Mouse (Mus musculus) neural tube, embryonic 10.5 days (tissue): ENCODE data around the gene Slc6a3.

Experiments used
- DNase-seq: peaks from one replicate; pipeline ENCODE4 v3.0.0-alpha.2; 2017; ENCODE audit warnings: low spot score; ENCODE audit errors: extremely low spot score

The Slc6a3 gene

GRCm38 (mm10) chr13:73577277-73577676, 40.7 kb downstream of the Slc6a3 start:
- no peak for DNase-seq

DNA sequence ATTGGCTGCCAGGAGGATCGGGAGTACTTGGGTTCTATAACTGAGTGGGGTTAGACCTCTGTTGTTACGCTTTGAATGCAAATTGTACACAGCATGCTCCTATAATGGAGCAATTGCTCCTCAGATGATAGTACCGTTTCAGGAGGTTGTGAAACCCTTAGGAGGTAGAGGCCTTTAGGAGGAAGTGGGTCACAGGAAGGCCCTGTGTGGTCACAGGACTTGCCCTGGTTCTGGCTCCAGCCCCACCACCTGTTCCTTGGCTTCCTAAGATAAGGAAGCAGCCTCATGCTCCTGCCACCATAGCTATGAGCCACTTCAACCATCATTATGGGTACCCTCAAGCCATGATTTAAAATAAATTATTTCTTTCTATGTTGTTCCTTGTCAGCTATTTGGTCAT, 54.9 kb downstream of the Slc6a3 start:
- no peak for DNase-seq

GRCm38 (mm10) chr13:73592546-73592945, 56.0 kb downstream of the Slc6a3 start:
- no peak for DNase-seq

DNA sequence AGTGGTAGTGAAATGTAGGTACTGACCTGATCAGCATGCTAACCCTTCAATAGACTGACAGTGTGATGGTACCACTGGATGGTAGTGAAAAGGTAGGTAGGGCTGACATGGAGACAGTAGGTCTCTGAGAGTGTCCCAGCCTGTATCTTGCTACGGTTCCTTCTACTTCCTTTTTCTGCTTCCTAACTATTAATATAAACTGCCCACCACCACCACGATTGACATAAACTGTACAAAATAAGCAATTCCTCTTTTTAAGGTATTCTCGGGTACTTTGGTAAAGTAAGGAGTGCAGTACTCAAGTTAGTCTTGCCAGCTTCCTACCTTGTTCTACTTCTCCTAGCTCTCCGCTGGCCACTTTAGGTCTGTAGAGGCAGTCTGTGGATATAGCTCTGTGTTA, 59.7 kb downstream of the Slc6a3 start:
- DNase-seq, result no peak

DNA sequence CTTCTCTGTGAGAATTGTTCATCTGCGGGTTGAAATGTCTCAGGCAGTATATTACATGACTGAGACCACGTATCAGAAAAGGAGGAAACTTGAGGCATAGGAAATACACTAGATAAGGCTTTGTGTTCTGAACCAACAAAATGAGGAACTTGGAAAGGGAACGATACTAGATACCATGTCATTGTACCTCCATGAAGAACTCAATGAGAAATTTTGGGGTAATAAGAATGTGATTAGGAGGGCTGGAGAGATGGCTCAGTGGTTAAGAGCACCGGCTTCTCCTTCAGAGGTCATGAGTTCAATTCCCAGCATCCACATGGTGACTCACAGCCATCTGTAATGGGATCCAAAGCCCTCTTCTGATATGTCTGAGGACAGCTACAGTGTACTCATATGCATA, 63.7 kb downstream of the Slc6a3 start:
- no peak for DNase-seq

DNA sequence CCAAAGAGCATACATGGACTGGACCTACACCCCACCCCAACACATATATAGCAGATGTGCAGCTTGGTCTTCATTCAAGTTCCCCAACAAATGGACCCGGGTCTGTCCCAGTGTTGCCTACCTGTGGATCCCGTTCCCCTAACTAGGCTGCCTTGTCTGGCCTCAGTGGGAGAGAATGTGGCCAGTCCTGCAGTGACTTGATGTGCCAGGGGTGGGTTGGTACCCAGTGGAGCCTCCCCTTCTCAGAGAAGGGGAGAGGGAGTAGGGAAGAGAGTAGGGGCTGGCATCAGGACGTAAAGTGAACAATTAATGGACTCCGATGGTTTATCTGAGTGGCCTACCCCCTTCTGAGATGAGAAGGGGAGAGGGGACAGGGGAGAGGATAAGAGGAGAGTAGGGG, 66.5 kb downstream of the Slc6a3 start:
- no peak for DNase-seq

GRCm38 (mm10) chr13:73603522-73604155, 67.1 kb downstream of the Slc6a3 start, which contains the start of gene Clptm1l:
Clptm1l (plus strand) TSS chr13:73604006.
- peak; percentile 96 for DNase-seq

GRCm38 (mm10) chr13:73604156-73604957, 67.8 kb downstream of the Slc6a3 start:
- DNase-seq, result no peak

DNA sequence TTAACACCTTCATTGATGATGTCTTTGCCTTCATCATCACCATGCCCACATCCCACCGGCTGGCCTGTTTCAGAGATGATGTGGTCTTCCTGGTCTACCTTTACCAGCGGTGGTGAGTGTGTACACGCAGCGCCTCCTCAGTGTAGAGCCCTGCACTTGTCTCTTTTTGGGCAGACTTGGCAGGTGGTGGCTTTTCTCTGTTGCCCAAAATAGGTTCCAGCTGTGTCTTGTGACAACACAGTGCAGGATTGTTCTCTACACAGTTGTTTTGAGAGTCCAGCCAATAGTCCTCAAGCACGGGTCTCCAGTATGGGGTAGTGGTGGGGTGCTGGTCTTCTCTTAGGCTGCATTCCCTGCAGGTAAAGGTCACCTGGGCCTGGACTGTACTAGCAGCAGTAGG, 81.9 kb downstream of the Slc6a3 start:
- no peak for DNase-seq

- no peak for DNase-seq
Measured at GRCm38 (mm10) chr13:73620637-73621036, 84.1 kb downstream of the Slc6a3 start.

DNA sequence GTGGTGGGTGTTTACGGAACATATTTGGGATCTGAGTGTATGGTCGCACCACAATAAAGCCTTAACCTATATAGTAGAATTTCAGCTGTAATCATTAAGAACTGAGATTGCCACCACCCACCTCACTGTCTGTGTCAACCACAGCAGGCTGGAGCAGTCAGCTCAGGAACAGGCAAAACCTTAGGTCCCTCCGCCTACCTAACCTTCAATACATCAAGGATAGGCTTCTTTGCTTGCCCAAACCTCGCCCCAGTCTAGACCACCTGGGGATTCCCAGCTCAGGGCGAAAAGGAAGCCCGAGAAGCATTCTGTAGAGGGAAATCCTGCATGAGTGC, 89.8 kb downstream of the Slc6a3 start:
- DNase-seq, result no peak

DNA sequence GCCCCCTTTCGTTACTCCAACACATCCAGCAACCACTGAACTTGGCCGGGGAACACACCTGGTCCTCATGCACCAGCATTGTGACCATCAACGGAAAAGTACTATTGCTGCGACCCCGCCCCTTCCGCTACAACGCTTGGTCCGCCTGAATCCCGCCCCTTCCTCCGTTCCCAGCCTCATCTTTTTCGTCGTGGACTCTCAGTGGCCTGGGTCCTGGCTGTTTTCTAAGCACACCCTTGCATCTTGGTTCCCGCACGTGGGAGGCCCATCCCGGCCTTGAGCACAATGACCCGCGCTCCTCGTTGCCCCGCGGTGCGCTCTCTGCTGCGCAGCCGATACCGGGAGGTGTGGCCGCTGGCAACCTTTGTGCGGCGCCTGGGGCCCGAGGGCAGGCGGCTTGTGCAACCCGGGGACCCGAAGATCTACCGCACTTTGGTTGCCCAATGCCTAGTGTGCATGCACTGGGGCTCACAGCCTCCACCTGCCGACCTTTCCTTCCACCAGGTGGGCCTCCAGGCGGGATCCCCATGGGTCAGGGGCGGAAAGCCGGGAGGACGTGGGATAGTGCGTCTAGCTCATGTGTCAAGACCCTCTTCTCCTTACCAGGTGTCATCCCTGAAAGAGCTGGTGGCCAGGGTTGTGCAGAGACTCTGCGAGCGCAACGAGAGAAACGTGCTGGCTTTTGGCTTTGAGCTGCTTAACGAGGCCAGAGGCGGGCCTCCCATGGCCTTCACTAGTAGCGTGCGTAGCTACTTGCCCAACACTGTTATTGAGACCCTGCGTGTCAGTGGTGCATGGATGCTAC, 90.4 kb downstream of the Slc6a3 start, which contains the start of gene Tert:
Gene Tert, plus strand, starts transcription at position 167 of the 805 bp plus-strand sequence.
- DNase-seq, result peak; percentile 68
